Mouse (Mus musculus) forebrain, embryonic 11.5 days (tissue): ENCODE data around the gene Actn2. TPM values are rescaled to one million over a fixed set of nuclear protein-coding genes. Genes with fewer than 3 reads are reported as not detected.

Source experiments
- ATAC-seq: fragments of 200-750 bp; cut with Nextera tagmentation; replicated peaks from 2 replicates; pipeline ENCODE4 v1.8.0; 2017; ENCODE audit warnings: moderate TSS enrichment; ENCODE audit not compliant: low FRiP score
- DNase-seq: peaks from one replicate; pipeline ENCODE4 v3.0.0-alpha.2; 2017; ENCODE audit warnings: low spot score
- H3K27ac ChIP-seq: fragments of 300-500 bp; sonication (generic); 2 replicates; pipeline ENCODE4 v1.5.1; 2014; ENCODE audit warnings: low read depth, low read length
- H3K27me3 ChIP-seq: fragments of 300-500 bp; sonication (generic); 2 replicates; pipeline ENCODE4 v1.6.1; 2014; ENCODE audit warnings: mild to moderate bottlenecking, low read length, mixed read lengths; ENCODE audit not compliant: control insufficient read depth, insufficient read depth
- H3K36me3 ChIP-seq: fragments of 300-500 bp; sonication (generic); 2 replicates; pipeline ENCODE4 v1.6.1; 2014; ENCODE audit warnings: mild to moderate bottlenecking, low read length, moderate library complexity, mixed read lengths; ENCODE audit not compliant: control insufficient read depth, insufficient read depth
- H3K4me1 ChIP-seq: fragments of 300-500 bp; sonication (generic); replicated peaks from 2 replicates; pipeline ENCODE4 v1.6.1; 2014; ENCODE audit warnings: low read length, mixed read lengths; ENCODE audit not compliant: control insufficient read depth, insufficient read depth
- H3K4me2 ChIP-seq: fragments of 300-500 bp; sonication (generic); 2 replicates; pipeline ENCODE4 v1.6.1; 2014; ENCODE audit warnings: low read depth, mild to moderate bottlenecking, low read length, moderate library complexity, mixed read lengths; ENCODE audit not compliant: severe bottlenecking
- H3K4me3 ChIP-seq: fragments of 300-500 bp; sonication (generic); 2 replicates; pipeline ENCODE4 v1.5.1; 2014; ENCODE audit warnings: low read depth, low read length
- H3K9ac ChIP-seq: fragments of 300-500 bp; sonication (generic); 2 replicates; pipeline ENCODE4 v1.6.1; 2014; ENCODE audit warnings: low read length
- H3K9me3 ChIP-seq: fragments of 300-500 bp; sonication (generic); 2 replicates; pipeline ENCODE4 v1.6.1; 2016; ENCODE audit warnings: low read length, mixed read lengths; ENCODE audit not compliant: control insufficient read depth
- WGBS: fragments of 180-500 bp; shearing (Covaris S2); extraction: QIAGEN DNeasy Blood & Tissue Kit; methylation state at CpG from one replicate; pipeline ENCODE4 v1.1.7; 2014; 5-methylcytosine and 5-hydroxymethylcytosine counted together
- polyA plus RNA-seq: library from polyadenylated mRNA; unstranded; fragments of >200 nt; fragmentation: Nextera tagmentation; extraction: Ambion mirVana; gene quantifications from 2 replicates; pipeline ENCODE4 v1.2.1, GENCODE M21; 2014

The Actn2 gene
- polyA plus RNA-seq, 1 experiment from 2014 or later = 0.41 TPM

- WGBS = 92% methylated on average over 6 of the region's 6 CpGs
- Histone ChIP-seq H3K4me3 (no peak overlapping the region), H3K9ac (no peak overlapping the region), H3K27me3 (no peaks in the 10 kb centered on the region), H3K36me3 (no peaks in the 10 kb centered on the region), H3K4me2 (no peak overlapping the region), H3K27ac (no peak overlapping the region), H3K9me3 (no peaks in the 10 kb centered on the region), H3K4me1 (no peaks in the 10 kb centered on the region)
- ATAC-seq (no peak), DNase-seq (no peak)
Observed at GRCm38 (mm10) chr13:12327577-12327976, 13.0 kb downstream of the Actn2 start.

GRCm38 (mm10) chr13:12323076-12323625 lies 17.4 kb downstream of the Actn2 start:
- ATAC-seq (no peak), DNase-seq (no peak)
- Histone ChIP-seq H3K9ac (no peak overlapping the region), H3K9me3 (no peaks in the 10 kb centered on the region), H3K27ac (no peak overlapping the region), H3K4me1 (no peaks in the 10 kb centered on the region), H3K27me3 (no peaks in the 10 kb centered on the region), H3K36me3 (no peaks in the 10 kb centered on the region), H3K4me2 (no peak overlapping the region), H3K4me3 (no peak overlapping the region)
- 89% methylated on average over 12 of the region's 12 CpGs for WGBS

GRCm38 (mm10) chr13:12320148-12320547 lies 20.4 kb downstream of the Actn2 start:
- 80% methylated on average over 2 of the region's 2 CpGs for WGBS
- DNase-seq = no peak
- Histone ChIP-seq H3K27ac (no peak overlapping the region), H3K27me3 (no peaks in the 10 kb centered on the region), H3K9me3 (no peaks in the 10 kb centered on the region), H3K4me2 (no peak overlapping the region), H3K4me3 (no peak overlapping the region), H3K4me1 (no peaks in the 10 kb centered on the region), H3K36me3 (no peaks in the 10 kb centered on the region), H3K9ac (no peak overlapping the region)
- no peak for ATAC-seq

- no peaks in the 10 kb centered on the region for H3K36me3 ChIP-seq
- no peak overlapping the region for H3K9ac ChIP-seq
- no peak overlapping the region for H3K4me2 ChIP-seq
- no peaks in the 10 kb centered on the region for H3K27me3 ChIP-seq
- DNase-seq (no peak), ATAC-seq (no peak)
- WGBS = 83% methylated on average over 5 of the region's 5 CpGs
- no peak overlapping the region for H3K4me3 ChIP-seq
- H3K9me3 ChIP-seq = no peaks in the 10 kb centered on the region
- H3K27ac ChIP-seq = no peak overlapping the region
- no peaks in the 10 kb centered on the region for H3K4me1 ChIP-seq
Observed at GRCm38 (mm10) chr13:12318017-12318416, 22.5 kb downstream of the Actn2 start.

- no peak for DNase-seq
- Histone ChIP-seq H3K4me2 (no peak overlapping the region), H3K27ac (no peak overlapping the region), H3K4me3 (no peak overlapping the region), H3K27me3 (no peaks in the 10 kb centered on the region), H3K36me3 (no peaks in the 10 kb centered on the region), H3K9me3 (no peaks in the 10 kb centered on the region), H3K9ac (no peak overlapping the region), H3K4me1 (no peaks in the 10 kb centered on the region)
- ATAC-seq = no peak
- WGBS = 83% methylated on average over 6 of the region's 6 CpGs
Observed at GRCm38 (mm10) chr13:12317191-12317765, 23.3 kb downstream of the Actn2 start.

- ATAC-seq (no peak), DNase-seq (no peak)
- H3K36me3 ChIP-seq = no peaks in the 10 kb centered on the region
- 96% methylated on average over 6 of the region's 6 CpGs for WGBS
- H3K9ac ChIP-seq = no peak overlapping the region
- H3K27me3 ChIP-seq = no peaks in the 10 kb centered on the region
- no peak overlapping the region for H3K27ac ChIP-seq
- H3K4me1 ChIP-seq = no peaks in the 10 kb centered on the region
- H3K4me2 ChIP-seq = no peak overlapping the region
- no peaks in the 10 kb centered on the region for H3K9me3 ChIP-seq
- no peak overlapping the region for H3K4me3 ChIP-seq
Observed at GRCm38 (mm10) chr13:12314173-12314572, 26.4 kb downstream of the Actn2 start.

- Histone ChIP-seq H3K36me3 (no peaks in the 10 kb centered on the region), H3K27me3 (no peaks in the 10 kb centered on the region), H3K9me3 (no peaks in the 10 kb centered on the region), H3K9ac (no peak overlapping the region), H3K4me2 (no peak overlapping the region), H3K4me1 (no peaks in the 10 kb centered on the region), H3K27ac (no peak overlapping the region), H3K4me3 (no peak overlapping the region)
- ATAC-seq (0 out of 2 replicates have a peak, but pooled peaks have one; percentile 10), DNase-seq (no peak)
- WGBS = 85% methylated on average over 10 of the region's 10 CpGs
Observed at GRCm38 (mm10) chr13:12311930-12312492, 28.5 kb downstream of the Actn2 start.

GRCm38 (mm10) chr13:12311371-12311770 lies 29.2 kb downstream of the Actn2 start:
- Histone ChIP-seq H3K4me2 (no peak overlapping the region), H3K4me1 (no peaks in the 10 kb centered on the region), H3K9me3 (no peaks in the 10 kb centered on the region), H3K27ac (no peak overlapping the region), H3K27me3 (no peaks in the 10 kb centered on the region), H3K36me3 (no peaks in the 10 kb centered on the region), H3K9ac (no peak overlapping the region), H3K4me3 (no peak overlapping the region)
- 81% methylated on average over 4 of the region's 4 CpGs for WGBS
- ATAC-seq (no peak), DNase-seq (no peak)

GRCm38 (mm10) chr13:12309446-12309845 lies 31.1 kb downstream of the Actn2 start:
- ATAC-seq (no peak), DNase-seq (no peak)
- Histone ChIP-seq H3K36me3 (no peaks in the 10 kb centered on the region), H3K4me1 (no peaks in the 10 kb centered on the region), H3K9ac (no peak overlapping the region), H3K27me3 (no peaks in the 10 kb centered on the region), H3K27ac (no peak overlapping the region), H3K4me2 (no peak overlapping the region), H3K9me3 (no peaks in the 10 kb centered on the region), H3K4me3 (no peak overlapping the region)
- WGBS = 91% methylated on average over 3 of the region's 3 CpGs
